Mouse (Mus musculus) liver, postnatal 0 days (tissue): ENCODE data around the gene Myo1c. TPM values are rescaled to one million over a fixed set of nuclear protein-coding genes. Genes with fewer than 3 reads are reported as not detected.

Source experiments
- ATAC-seq: fragments of 200-750 bp; cut with Nextera tagmentation; 2 replicates; pipeline ENCODE4 v1.8.0; 2017; ENCODE audit warnings: mild to moderate bottlenecking, moderate library complexity
- DNase-seq: peaks from one replicate; pipeline ENCODE4 v3.0.0-alpha.2; 2016
- H3K27ac ChIP-seq: fragments of 300-500 bp; sonication (generic); 2 replicates; pipeline ENCODE4 v1.5.1; 2014; ENCODE audit warnings: antibody characterized with exemption, moderate library complexity, mild to moderate bottlenecking, low read depth
- H3K27me3 ChIP-seq: fragments of 300-500 bp; sonication (generic); 2 replicates; pipeline ENCODE4 v1.6.1; 2014; ENCODE audit warnings: low read length, control low read depth, mixed read lengths; ENCODE audit not compliant: insufficient read depth
- H3K36me3 ChIP-seq: fragments of 300-500 bp; sonication (generic); replicated peaks from 2 replicates; pipeline ENCODE4 v1.6.1; 2014; ENCODE audit warnings: mild to moderate bottlenecking, control low read depth, low read length, moderate library complexity, mixed read lengths; ENCODE audit not compliant: insufficient read depth
- H3K4me1 ChIP-seq: fragments of 300-500 bp; sonication (generic); 2 replicates; pipeline ENCODE4 v1.6.1; 2014; ENCODE audit warnings: antibody characterized with exemption, mild to moderate bottlenecking, control low read depth; ENCODE audit not compliant: insufficient read depth
- H3K4me2 ChIP-seq: fragments of 300-500 bp; sonication (generic); 2 replicates; pipeline ENCODE4 v1.6.1; 2014; ENCODE audit warnings: low read depth, mild to moderate bottlenecking, low read length, moderate library complexity, mixed read lengths
- H3K4me3 ChIP-seq: fragments of 300-500 bp; sonication (generic); 2 replicates; pipeline ENCODE4 v1.5.1; 2014; ENCODE audit warnings: low read depth, low read length
- H3K9ac ChIP-seq: fragments of 300-500 bp; sonication (generic); replicated peaks from 2 replicates; pipeline ENCODE4 v1.6.1; 2014; ENCODE audit warnings: mild to moderate bottlenecking, moderate library complexity
- H3K9me3 ChIP-seq: fragments of 300-500 bp; sonication (generic); 2 replicates; pipeline ENCODE4 v1.6.1; 2016; ENCODE audit warnings: mild to moderate bottlenecking, control low read depth, low read length, mixed read lengths
- CTCF ChIP-seq: sonication (generic); IDR thresholded peaks from 2 replicates; pipeline ENCODE4 v1.5.1; 2016; ENCODE audit warnings: antibody characterized with exemption, low read depth
- EP300 ChIP-seq: IDR thresholded peaks from 2 replicates; pipeline ENCODE4 v1.6.1; 2016; ENCODE audit warnings: antibody characterized with exemption, low read depth, mild to moderate bottlenecking
- WGBS: fragments of 180-500 bp; shearing (Covaris S2); extraction: QIAGEN DNeasy Blood & Tissue Kit; methylation state at CpG from one replicate; pipeline ENCODE4 v1.1.7; 2014; ENCODE audit not compliant: insufficient replicate concordance; 5-methylcytosine and 5-hydroxymethylcytosine counted together
- polyA plus RNA-seq: library from polyadenylated mRNA; unstranded; fragments of >200 nt; fragmentation: Nextera tagmentation; extraction: Ambion mirVana; gene quantifications from 2 replicates; pipeline ENCODE4 v1.2.1, GENCODE M21; 2015

Gene Myo1c
- polyA plus RNA-seq, 1 experiment from 2014 or later = 22.4 TPM

GRCm38 (mm10) chr11:75715556-75715955 lies 65.3 kb downstream of the Myo1c start:
- H3K9me3 ChIP-seq = no peaks in the 10 kb centered on the region
- no peak for ATAC-seq
- no peak for TF ChIP-seq CTCF
- no peak for TF ChIP-seq EP300
- WGBS = 60% methylated on average over 12 of the region's 12 CpGs
- H3K4me2 ChIP-seq = no peak overlapping the region
- H3K9ac ChIP-seq = no peak overlapping the region
- no peak overlapping the region for H3K4me3 ChIP-seq
- no peak for DNase-seq
- no peaks in the 10 kb centered on the region for H3K4me1 ChIP-seq
- H3K36me3 ChIP-seq = no peaks in the 10 kb centered on the region
- H3K27me3 ChIP-seq = no peaks in the 10 kb centered on the region
- no peak overlapping the region for H3K27ac ChIP-seq

GRCm38 (mm10) chr11:75716661-75717325 lies 66.5 kb downstream of the Myo1c start:
- no peaks in the 10 kb centered on the region for H3K4me1 ChIP-seq
- DNase-seq (no peak), ATAC-seq (no peak)
- peaks cover 4% of the 10 kb centered on the region; the same call in 1 of the 2 replicates for H3K9me3 ChIP-seq
- H3K4me3 ChIP-seq = no peak overlapping the region
- H3K27ac ChIP-seq = no peak overlapping the region
- no peak overlapping the region for H3K9ac ChIP-seq
- 73% methylated on average over 8 of the region's 8 CpGs for WGBS
- no peaks in the 10 kb centered on the region for H3K27me3 ChIP-seq
- TF ChIP-seq CTCF (0 out of 2 replicates have a peak, but pooled peaks have one; percentile 5), EP300 (no peak)
- no peak overlapping the region for H3K4me2 ChIP-seq
- H3K36me3 ChIP-seq = no peaks in the 10 kb centered on the region

GRCm38 (mm10) chr11:75722339-75722738 lies 72.0 kb downstream of the Myo1c start:
- 47% methylated on average over 4 of the region's 4 CpGs for WGBS
- H3K9ac ChIP-seq = no peak overlapping the region
- no peaks in the 10 kb centered on the region for H3K4me1 ChIP-seq
- ATAC-seq (no peak), DNase-seq (no peak)
- peaks cover 4% of the 10 kb centered on the region; the same call in 1 of the 2 replicates for H3K9me3 ChIP-seq
- no peak overlapping the region for H3K27ac ChIP-seq
- TF ChIP-seq EP300 (no peak), CTCF (no peak)
- H3K36me3 ChIP-seq = no peaks in the 10 kb centered on the region
- no peak overlapping the region for H3K4me2 ChIP-seq
- H3K4me3 ChIP-seq = no peak overlapping the region
- no peaks in the 10 kb centered on the region for H3K27me3 ChIP-seq

Other genes starting within 250 kb of the Myo1c start
- 823 and 833 TPM in 2 replicates for gene Serpinf1, start 227.8 kb upstream of the Myo1c start, polyA plus RNA-seq
- 975 and 1,049 TPM in 2 replicates for gene Serpinf2, start 210.9 kb upstream of the Myo1c start, polyA plus RNA-seq
- gene Wdr81, start 195.8 kb upstream of the Myo1c start, polyA plus RNA-seq = 8.4 and 9.5 TPM in 2 replicates
- gene Tlcd2, start 188.8 kb upstream of the Myo1c start, polyA plus RNA-seq = 34.2 and 35.6 TPM in 2 replicates
- 12.1 and 13.9 TPM in 2 replicates for gene Prpf8, start 163.7 kb upstream of the Myo1c start, polyA plus RNA-seq
- 13.2 and 13.4 TPM in 2 replicates for gene Rilp, start 140.4 kb upstream of the Myo1c start, polyA plus RNA-seq
- 3.1 TPM in 2 replicates for gene Scarf1, start 137.0 kb upstream of the Myo1c start, polyA plus RNA-seq
- gene Slc43a2, start 118.8 kb upstream of the Myo1c start, polyA plus RNA-seq = 5.9 and 7.2 TPM in 2 replicates
- 30.1 and 36.7 TPM in 2 replicates for gene Pitpna, start 62.4 kb upstream of the Myo1c start, polyA plus RNA-seq
- 16.7 TPM in 2 replicates for gene Inpp5k, start 19.5 kb upstream of the Myo1c start, polyA plus RNA-seq
- gene Crk, start 28.8 kb downstream of the Myo1c start, polyA plus RNA-seq = 35.0 and 36.0 TPM in 2 replicates
- 190 and 204 TPM in 2 replicates for gene Ywhae, start 82.4 kb downstream of the Myo1c start, polyA plus RNA-seq
- gene Doc2b, start 145.5 kb downstream of the Myo1c start, polyA plus RNA-seq = not detected in 2 replicates